Mouse (Mus musculus): ENCODE measurements at regions not wholly inside any gene's neighbourhood (a gene's known extent, or its start where the extent isn't known, plus 50 kb on each side); places are given as distances from the start of the nearest gene placed in this dataset.

GRCm38 (mm10) chr2:72672908-72673901 lies 197.2 kb downstream of the Cdca7 start:
- no peak for DNase-seq (ENCODE audit: extremely low read depth, insufficient read length, low spot score)

GRCm38 (mm10) chr2:72674229-72674628 lies 198.3 kb downstream of the Cdca7 start:
- no peak for DNase-seq (ENCODE audit: extremely low read depth, insufficient read length, low spot score)

- no peak for DNase-seq (ENCODE audit: extremely low read depth, insufficient read length, low spot score)
These were observed 199.0 kb downstream of the Cdca7 start for GRCm38 (mm10) chr2:72674856-72675440.

GRCm38 (mm10) chr2:72677731-72678130 lies 201.8 kb downstream of the Cdca7 start:
- no peak for DNase-seq (ENCODE audit: extremely low read depth, insufficient read length, low spot score)

GRCm38 (mm10) chr2:72688031-72688430 lies 212.1 kb downstream of the Cdca7 start:
- no peak for DNase-seq (ENCODE audit: extremely low read depth, insufficient read length, low spot score)

- DNase-seq (ENCODE audit: extremely low read depth, insufficient read length, low spot score) = no peak
These were observed 225.1 kb downstream of the Cdca7 start for GRCm38 (mm10) chr2:72701081-72701480.

- no peak for DNase-seq (ENCODE audit: extremely low read depth, insufficient read length, low spot score)
These were observed 227.3 kb downstream of the Cdca7 start for GRCm38 (mm10) chr2:72703238-72703637.

GRCm38 (mm10) chr2:72707676-72708659 lies 232.0 kb downstream of the Cdca7 start:
- DNase-seq (ENCODE audit: extremely low read depth, insufficient read length, low spot score) = no peak

GRCm38 (mm10) chr2:72716931-72717330 lies 241.0 kb downstream of the Cdca7 start:
- DNase-seq (ENCODE audit: extremely low read depth, insufficient read length, low spot score) = no peak

GRCm38 (mm10) chr2:72728699-72729098 lies 251.5 kb downstream of the Sp3 start:
- DNase-seq (ENCODE audit: extremely low read depth, insufficient read length, low spot score) = no peak

GRCm38 (mm10) chr2:72733371-72733770 lies 246.9 kb downstream of the Sp3 start:
- DNase-seq (ENCODE audit: extremely low read depth, insufficient read length, low spot score) = peak; percentile 16

GRCm38 (mm10) chr2:72735035-72735434 lies 245.2 kb downstream of the Sp3 start:
- DNase-seq (ENCODE audit: extremely low read depth, insufficient read length, low spot score) = no peak

- no peak for DNase-seq (ENCODE audit: extremely low read depth, insufficient read length, low spot score)
These were observed 243.6 kb downstream of the Sp3 start for GRCm38 (mm10) chr2:72736685-72737084.

GRCm38 (mm10) chr2:72740391-72741361 lies 239.6 kb downstream of the Sp3 start:
- no peak for DNase-seq (ENCODE audit: extremely low read depth, insufficient read length, low spot score)

- no peak for DNase-seq (ENCODE audit: extremely low read depth, insufficient read length, low spot score)
These were observed 238.5 kb downstream of the Sp3 start for GRCm38 (mm10) chr2:72741746-72742145.

- no peak for DNase-seq (ENCODE audit: extremely low read depth, insufficient read length, low spot score)
These were observed 236.6 kb downstream of the Sp3 start for GRCm38 (mm10) chr2:72743651-72744050.

GRCm38 (mm10) chr2:72744901-72745300 lies 235.3 kb downstream of the Sp3 start:
- DNase-seq (ENCODE audit: extremely low read depth, insufficient read length, low spot score) = no peak

GRCm38 (mm10) chr2:72746476-72747215 lies 233.6 kb downstream of the Sp3 start:
- no peak for DNase-seq (ENCODE audit: extremely low read depth, insufficient read length, low spot score)

GRCm38 (mm10) chr2:72747299-72747698 lies 232.9 kb downstream of the Sp3 start:
- DNase-seq (ENCODE audit: extremely low read depth, insufficient read length, low spot score) = no peak
